Mouse (Mus musculus) liver, embryonic 14.5 days (tissue): ENCODE results near the gene Zfp747.

Experiments
- CTCF ChIP-seq: IDR thresholded peaks from 2 replicates; pipeline ENCODE4 v1.5.1; 2016; ENCODE audit warnings: antibody characterized with exemption, low read depth, control low read depth
- EP300 ChIP-seq: IDR thresholded peaks from 2 replicates; pipeline ENCODE4 v1.6.1; 2016; ENCODE audit warnings: antibody characterized with exemption, low read depth

DNA sequence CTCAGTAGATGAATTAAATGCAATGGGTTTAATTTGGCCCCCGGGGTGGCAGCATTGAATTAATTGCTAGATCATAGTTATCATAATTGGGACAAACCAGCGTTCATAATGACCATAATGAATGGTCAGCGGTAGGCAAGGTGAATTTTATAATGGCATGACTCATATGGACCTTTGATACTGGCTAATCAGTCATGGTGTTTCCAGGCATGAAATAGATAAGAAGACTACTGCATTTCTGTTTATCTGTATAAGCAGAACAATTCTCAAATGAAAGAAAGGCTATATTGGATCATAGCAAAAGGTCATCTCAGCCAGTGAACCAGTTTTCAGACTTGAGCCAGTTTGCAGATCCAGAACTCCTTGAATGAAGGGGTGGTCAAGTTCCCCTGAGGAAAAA lies 24.5 kb upstream of the Zfp747 start:
- TF ChIP-seq CTCF (no peak), EP300 (0 out of 2 replicates have a peak, but pooled peaks have one; percentile 23)
